Mouse (Mus musculus) erythroblast, embryonic 14.5 days (primary cell): Measurements from ENCODE around the gene Anapc11.

ENCODE experiments used
- GATA1 ChIP-seq: IDR thresholded peaks from 2 replicates; pipeline ENCODE4 v1.6.1; 2012; ENCODE audit warnings: low read length, inconsistent platforms, mixed read lengths
- TAL1 ChIP-seq: IDR thresholded peaks from 3 replicates; pipeline ENCODE4 v1.6.1; 2012; ENCODE audit warnings: low read length, inconsistent platforms, mixed read lengths

GRCm38 (mm10) chr11:120583937-120584336 lies 14.3 kb upstream of the Anapc11 start:
- TF ChIP-seq GATA1, result no peak
- no peak for TF ChIP-seq TAL1
